Mouse (Mus musculus): Measurements from ENCODE around the gene Enox1.

Gene Enox1

GRCm38 (mm10) chr14:77329791-77330190 is 173.2 kb downstream of the Enox1 start:
- POLR2A ChIA-PET: no interaction called here
- CTCF ChIA-PET: interaction anchor here in 1 of 4 experiments (0.6 kb wide), 1 partner anchor 84 kb away, joined by 5 read pairs; no protein-coding TSS in a partner anchor

GRCm38 (mm10) chr14:77343662-77344340 is 187.2 kb downstream of the Enox1 start:
- CTCF ChIA-PET: no interaction called here
- POLR2A ChIA-PET: interaction anchor here in 2 of 4 experiments (0.6 to 0.8 kb wide), 3 partner anchors 38 to 776 kb away, joined by 3 to 5 read pairs (median 4); no protein-coding TSS in a partner anchor

GRCm38 (mm10) chr14:77346296-77346695 is 189.7 kb downstream of the Enox1 start:
- CTCF ChIA-PET: no interaction called here
- POLR2A ChIA-PET: no interaction called here

- CTCF ChIA-PET: no interaction called here
- POLR2A ChIA-PET: interaction anchor here in 1 of 4 experiments (0.5 kb wide), 1 partner anchor 46 kb away, joined by 4 read pairs; no protein-coding TSS in a partner anchor
These were observed 195.3 kb downstream of the Enox1 start for GRCm38 (mm10) chr14:77351803-77352352.

- POLR2A ChIA-PET: no interaction called here
- CTCF ChIA-PET: no interaction called here
These were observed 206.1 kb downstream of the Enox1 start for GRCm38 (mm10) chr14:77362662-77363061.

- ChIA-PET POLR2A (no interaction called here), CTCF (no interaction called here)
These were observed 211.8 kb downstream of the Enox1 start for GRCm38 (mm10) chr14:77368411-77368810.

- CTCF ChIA-PET: no interaction called here
- POLR2A ChIA-PET: no interaction called here
These were observed 212.5 kb downstream of the Enox1 start for GRCm38 (mm10) chr14:77369070-77369469.

GRCm38 (mm10) chr14:77370521-77370920 is 214.0 kb downstream of the Enox1 start:
- CTCF ChIA-PET: no interaction called here

GRCm38 (mm10) chr14:77371977-77372376 is 215.4 kb downstream of the Enox1 start:
- ChIA-PET CTCF (interaction anchor here in 1 of 4 experiments (0.7 kb wide), 1 partner anchor 935 kb away, joined by 4 read pairs; no protein-coding TSS in a partner anchor), POLR2A (no interaction called here)

More at GRCm38 (mm10) chr14:77370521-77370920, 214.0 kb downstream of the Enox1 start:
- POLR2A ChIA-PET: no interaction called here

GRCm38 (mm10) chr14:77373119-77373518 is 216.6 kb downstream of the Enox1 start:
- POLR2A ChIA-PET: no interaction called here
- CTCF ChIA-PET: no interaction called here

GRCm38 (mm10) chr14:77375054-77375453 is 218.5 kb downstream of the Enox1 start:
- CTCF ChIA-PET: no interaction called here
- POLR2A ChIA-PET: no interaction called here

GRCm38 (mm10) chr14:77375618-77376017 is 219.1 kb downstream of the Enox1 start:
- CTCF ChIA-PET: interaction anchor here in 1 of 4 experiments (0.8 kb wide), 1 partner anchor 602 kb away, joined by 3 read pairs; no protein-coding TSS in a partner anchor
- POLR2A ChIA-PET: no interaction called here

GRCm38 (mm10) chr14:77376731-77377130 is 220.2 kb downstream of the Enox1 start:
- POLR2A ChIA-PET: no interaction called here
- CTCF ChIA-PET: interaction anchor here in 1 of 4 experiments (0.7 kb wide), 1 partner anchor 95 kb away, joined by 3 read pairs; no protein-coding TSS in a partner anchor

- POLR2A ChIA-PET: no interaction called here
These were observed 220.9 kb downstream of the Enox1 start for GRCm38 (mm10) chr14:77377439-77377838.

GRCm38 (mm10) chr14:77377873-77378272 is 221.3 kb downstream of the Enox1 start:
- CTCF ChIA-PET: no interaction called here
- POLR2A ChIA-PET: no interaction called here

More at GRCm38 (mm10) chr14:77377439-77377838, 220.9 kb downstream of the Enox1 start:
- CTCF ChIA-PET: interaction anchor here in 1 of 4 experiments (0.7 kb wide), 1 partner anchor 95 kb away, joined by 3 read pairs; no protein-coding TSS in a partner anchor

GRCm38 (mm10) chr14:77381532-77381931 is 225.0 kb downstream of the Enox1 start:
- CTCF ChIA-PET: no interaction called here
- POLR2A ChIA-PET: no interaction called here

GRCm38 (mm10) chr14:77385621-77386020 is 229.1 kb downstream of the Enox1 start:
- CTCF ChIA-PET: no interaction called here
- POLR2A ChIA-PET: no interaction called here

- ChIA-PET POLR2A (no interaction called here), CTCF (no interaction called here)
These were observed 231.3 kb downstream of the Enox1 start for GRCm38 (mm10) chr14:77387877-77388276.

- POLR2A ChIA-PET: no interaction called here
These were observed 232.7 kb downstream of the Enox1 start for GRCm38 (mm10) chr14:77389276-77389675.

GRCm38 (mm10) chr14:77392476-77392875 is 235.9 kb downstream of the Enox1 start:
- CTCF ChIA-PET: no interaction called here
- POLR2A ChIA-PET: interaction anchor here in 1 of 4 experiments (0.7 kb wide), 1 partner anchor 20 kb away, joined by 3 read pairs; no protein-coding TSS in a partner anchor

More at GRCm38 (mm10) chr14:77389276-77389675, 232.7 kb downstream of the Enox1 start:
- CTCF ChIA-PET: no interaction called here
